ENCODE assay signal across 14 mouse cellular contexts in the genomic region with DNA sequence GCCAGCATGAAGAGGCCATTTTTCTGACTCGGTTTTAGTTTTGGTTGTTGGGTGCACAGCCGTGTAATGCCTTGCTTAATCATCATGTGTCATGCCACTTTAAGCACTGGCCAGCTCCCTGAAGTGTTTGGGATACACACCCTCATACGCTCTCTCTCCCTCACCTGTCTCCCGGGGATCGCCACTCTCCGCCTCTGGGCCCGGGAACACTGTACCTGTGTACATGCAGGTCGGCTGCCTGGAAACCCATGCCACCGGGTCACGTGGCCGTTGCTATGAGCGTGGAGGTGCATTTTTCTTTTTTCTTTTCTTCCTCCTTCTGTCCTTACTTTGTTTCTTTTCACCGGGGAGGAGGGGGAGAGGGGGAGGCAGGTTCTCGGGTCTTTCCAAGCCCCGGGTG.
DNase-seq lines count a peak whose midpoint lies in the region; ATAC-seq and TF ChIP-seq lines count a peak whose summit lies in the region.
"Had no signal": no experiment of that assay in that cellular context is flagged by ENCODE, and none has a peak within 500 bp of the region (broad histone marks: within the 10 kb centered on the region; RNA-seq: fewer than 3 reads in every experiment).

No protein-coding gene starts in this region.

- 0 out of 2 replicates have a peak overlapping the region, but pooled peaks have one; percentile 11 for H3K4me2 ChIP-seq in intestine, embryonic 15.5 days (replicated peaks)
- peak overlapping the region; percentile 18 for H3K4me2 ChIP-seq in lung, embryonic 16.5 days (ENCODE audit: low read depth, low read length)
- peak overlapping the region; percentile 2; the same call in 1 of the 2 replicates for H3K4me2 ChIP-seq in stomach, embryonic 15.5 days
- H3K4me2 ChIP-seq: embryonic facial prominence, embryonic 12.5 days; liver, embryonic 12.5 days had no signal

- no peak overlapping the region for H3K4me3 ChIP-seq in intestine, embryonic 15.5 days (replicated peaks)
- H3K4me3 ChIP-seq in lung, embryonic 16.5 days (ENCODE audit: low read length): peak overlapping the region; percentile 16; the same call in 1 of the 2 replicates
- no peak overlapping the region; the same call in 1 of the 2 replicates for H3K4me3 ChIP-seq in stomach, embryonic 15.5 days (replicated peaks)
- H3K4me3 ChIP-seq in layer of hippocampus, adult 2 months: no peak overlapping the region
- H3K4me3 ChIP-seq: embryonic facial prominence, embryonic 12.5 days; liver, embryonic 12.5 days; megakaryocyte, embryonic 14.5 days had no signal

- no peak for TF ChIP-seq CTCF in layer of hippocampus, adult 2 months (conservative IDR thresholded peaks at IDR 0.05)

- H3K36me3 ChIP-seq in intestine, embryonic 15.5 days: no peaks in the 10 kb centered on the region
- H3K36me3 ChIP-seq in lung, embryonic 16.5 days (ENCODE audit: control insufficient read depth, insufficient read depth, low read length): peaks cover 4% of the 10 kb centered on the region; the same call in 1 of the 2 replicates
- H3K36me3 ChIP-seq in stomach, embryonic 15.5 days: 0 out of 2 replicates have a peak, but pooled peaks cover 3% of the 10 kb centered on the region

- no peaks in the 10 kb centered on the region for H3K4me1 ChIP-seq in intestine, embryonic 15.5 days (replicated peaks)
- H3K4me1 ChIP-seq in lung, embryonic 16.5 days (replicated peaks; ENCODE audit: control insufficient read depth, insufficient read depth, low read length): peaks cover 3% of the 10 kb centered on the region
- peaks cover 6% of the 10 kb centered on the region; the same call in 1 of the 2 replicates for H3K4me1 ChIP-seq in stomach, embryonic 15.5 days
- H3K4me1 ChIP-seq: embryonic facial prominence, embryonic 12.5 days; liver, embryonic 12.5 days; megakaryocyte, embryonic 14.5 days had no signal

- H3K27me3 ChIP-seq in intestine, embryonic 15.5 days (replicated peaks): no peaks in the 10 kb centered on the region
- no peaks in the 10 kb centered on the region for H3K27me3 ChIP-seq in lung, embryonic 16.5 days (ENCODE audit: control insufficient read depth, insufficient read depth, low read depth, low read length)
- H3K27me3 ChIP-seq in stomach, embryonic 15.5 days (replicated peaks): no peaks in the 10 kb centered on the region
- H3K27me3 ChIP-seq: CH12.LX; embryonic facial prominence, embryonic 12.5 days; liver, embryonic 12.5 days; Patski had no signal

- ATAC-seq in intestine, embryonic 15.5 days: peak; percentile 62; the same call in 1 of the 2 replicates
- peak; percentile 75 for ATAC-seq in lung, embryonic 16.5 days (ENCODE audit: low read depth)
- ATAC-seq in stomach, embryonic 15.5 days (ENCODE audit: insufficient read depth, low FRiP score, low read depth): no peak
- ATAC-seq: liver, embryonic 12.5 days; Patski had no signal

- H3K27ac ChIP-seq in intestine, embryonic 15.5 days: 0 out of 2 replicates have a peak overlapping the region, but pooled peaks have one; percentile 48
- peak overlapping the region; percentile 90 for H3K27ac ChIP-seq in lung, embryonic 16.5 days (ENCODE audit: low read length)
- H3K27ac ChIP-seq in stomach, embryonic 15.5 days: peak overlapping the region; percentile 74
- no peak overlapping the region for H3K27ac ChIP-seq in layer of hippocampus, adult 2 months
- H3K27ac ChIP-seq: embryonic facial prominence, embryonic 12.5 days; liver, embryonic 12.5 days had no signal

- DNase-seq in NIH3T3 (ENCODE audit: low read depth): peak; percentile 36
- DNase-seq in retina, postnatal 1 day: no peak
- no peak for DNase-seq in frontal cortex, postnatal 14 days (ENCODE audit: low spot score in 2 of 2)
- DNase-seq in layer of hippocampus, adult 2 months (ENCODE audit: low spot score in 2 of 2): no peak
- DNase-seq: spleen, adult 18-20 months; thymus, adult 18-20 months had no signal

- WGBS in intestine, embryonic 15.5 days: 81% methylated on average over 14 of the region's 15 CpGs
- WGBS in lung, embryonic 16.5 days: 60% methylated on average over 14 of the region's 15 CpGs
- 64% methylated on average over 15 of the region's 15 CpGs for WGBS in stomach, embryonic 15.5 days

- no peak overlapping the region for H3K9ac ChIP-seq in intestine, embryonic 15.5 days
- no peak overlapping the region for H3K9ac ChIP-seq in lung, embryonic 16.5 days (ENCODE audit: low read length)
- H3K9ac ChIP-seq in stomach, embryonic 15.5 days: no peak overlapping the region
- H3K9ac ChIP-seq: embryonic facial prominence, embryonic 12.5 days; liver, embryonic 12.5 days had no signal

- no peaks in the 10 kb centered on the region for H3K9me3 ChIP-seq in intestine, embryonic 15.5 days
- no peaks in the 10 kb centered on the region for H3K9me3 ChIP-seq in lung, embryonic 16.5 days (ENCODE audit: control insufficient read depth, low read length)
- H3K9me3 ChIP-seq in stomach, embryonic 15.5 days: no peaks in the 10 kb centered on the region
- H3K9me3 ChIP-seq: embryonic facial prominence, embryonic 12.5 days; liver, embryonic 12.5 days had no signal
